Mouse (Mus musculus): ENCODE data around the gene Uri1.

Gene Uri1

GRCm38 (mm10) chr7:38015356-38015755 is 8.0 kb downstream of the Uri1 start:
- DNase-seq (ENCODE audit: low read depth, low spot score) = no peak

DNA sequence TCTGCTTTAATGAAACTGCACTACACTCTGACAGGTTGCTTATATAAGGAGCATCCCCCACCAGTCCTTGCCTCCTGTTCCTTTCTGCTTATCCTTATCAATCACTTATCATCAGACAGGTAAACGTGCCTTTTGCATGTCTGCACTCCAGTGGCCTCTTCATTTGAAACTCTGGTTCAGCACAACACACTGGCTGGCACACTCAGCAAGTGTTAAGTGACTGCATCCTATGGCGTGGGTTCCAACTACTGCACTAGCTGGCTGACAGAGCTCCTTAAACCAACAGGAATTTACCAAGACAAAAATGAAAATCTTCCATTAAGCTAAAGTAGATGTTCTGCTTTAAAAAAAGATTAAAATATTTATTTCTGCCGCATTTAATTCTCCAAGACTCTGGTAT is 9.4 kb downstream of the Uri1 start:
- no peak for DNase-seq (ENCODE audit: low read depth, low spot score)

GRCm38 (mm10) chr7:38012811-38013210 is 10.5 kb downstream of the Uri1 start:
- no peak for DNase-seq (ENCODE audit: low read depth, low spot score)

- DNase-seq (ENCODE audit: low read depth, low spot score) = no peak
These were observed 15.0 kb downstream of the Uri1 start for GRCm38 (mm10) chr7:38008359-38008758.

- DNase-seq (ENCODE audit: low read depth, low spot score) = no peak
These were observed 20.9 kb downstream of the Uri1 start for GRCm38 (mm10) chr7:38002451-38002850.

DNA sequence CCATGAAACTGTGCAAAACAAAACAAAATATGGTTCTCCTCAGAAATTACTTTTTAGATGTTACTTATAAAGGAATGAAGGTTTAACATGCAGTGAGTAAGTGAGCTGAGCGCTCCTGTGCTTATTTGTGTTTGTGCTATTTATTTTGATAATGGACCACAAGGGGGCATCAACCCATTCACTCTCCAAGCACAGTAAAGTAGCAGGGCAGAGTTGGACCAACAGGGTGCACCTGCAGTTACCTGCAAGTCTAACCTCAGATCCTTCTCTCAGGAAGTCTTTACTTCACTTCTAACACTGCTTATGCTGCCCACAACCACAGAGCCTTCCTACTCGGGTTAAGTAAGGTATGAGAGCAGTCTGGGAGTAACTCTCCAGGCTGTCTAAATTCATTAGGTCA is 23.7 kb downstream of the Uri1 start:
- DNase-seq (ENCODE audit: low read depth, low spot score) = no peak

- DNase-seq (ENCODE audit: low read depth, low spot score) = no peak
These were observed 30.5 kb downstream of the Uri1 start for GRCm38 (mm10) chr7:37992861-37993260.

DNA sequence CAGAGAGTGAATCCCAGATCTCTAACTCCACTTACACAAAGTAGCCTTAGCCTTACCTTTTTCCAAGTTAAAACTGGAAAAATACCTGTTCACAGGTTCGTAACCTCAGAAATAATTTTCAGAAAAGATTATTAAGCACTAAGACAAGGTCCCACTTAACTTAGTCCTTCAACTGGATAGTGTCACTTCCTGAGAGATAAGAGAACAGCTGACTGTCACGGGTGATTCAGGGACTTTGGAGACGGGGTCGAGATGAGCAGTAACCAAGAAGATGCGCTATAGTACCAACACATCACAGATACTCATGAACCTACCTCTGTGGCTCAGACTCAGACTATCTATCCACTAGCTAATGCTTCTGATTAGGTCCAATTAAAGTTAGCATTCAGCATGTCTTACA is 38.5 kb downstream of the Uri1 start:
- DNase-seq (ENCODE audit: low read depth, low spot score) = no peak

DNA sequence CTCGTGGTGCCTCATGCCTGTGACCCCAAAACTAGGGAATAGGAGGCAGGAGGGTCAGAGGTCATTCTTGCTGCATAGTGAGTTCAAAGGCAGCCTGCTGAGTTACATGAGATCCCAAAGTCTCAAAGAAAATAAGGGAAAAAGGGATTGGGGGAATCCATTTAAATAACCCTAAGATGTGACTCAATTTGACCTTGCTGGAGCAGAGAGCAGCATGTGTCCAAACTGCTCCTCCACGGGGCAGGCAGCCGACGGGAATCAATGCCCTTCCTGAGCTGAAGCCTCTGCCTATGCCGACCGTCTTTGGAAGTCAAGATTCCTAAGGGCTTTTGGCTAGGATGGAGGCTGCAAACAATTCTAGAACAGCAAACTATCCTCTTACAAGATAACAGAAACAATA is 39.9 kb downstream of the Uri1 start:
- no peak for DNase-seq (ENCODE audit: low read depth, low spot score)

- no peak for DNase-seq (ENCODE audit: low read depth, low spot score)
These were observed 43.6 kb downstream of the Uri1 start for GRCm38 (mm10) chr7:37979729-37980128.

GRCm38 (mm10) chr7:37978412-37978811 is 44.9 kb downstream of the Uri1 start:
- no peak for DNase-seq (ENCODE audit: low read depth, low spot score)

- no peak for DNase-seq (ENCODE audit: low read depth, low spot score)
These were observed 45.7 kb downstream of the Uri1 start for GRCm38 (mm10) chr7:37977676-37978075.

DNA sequence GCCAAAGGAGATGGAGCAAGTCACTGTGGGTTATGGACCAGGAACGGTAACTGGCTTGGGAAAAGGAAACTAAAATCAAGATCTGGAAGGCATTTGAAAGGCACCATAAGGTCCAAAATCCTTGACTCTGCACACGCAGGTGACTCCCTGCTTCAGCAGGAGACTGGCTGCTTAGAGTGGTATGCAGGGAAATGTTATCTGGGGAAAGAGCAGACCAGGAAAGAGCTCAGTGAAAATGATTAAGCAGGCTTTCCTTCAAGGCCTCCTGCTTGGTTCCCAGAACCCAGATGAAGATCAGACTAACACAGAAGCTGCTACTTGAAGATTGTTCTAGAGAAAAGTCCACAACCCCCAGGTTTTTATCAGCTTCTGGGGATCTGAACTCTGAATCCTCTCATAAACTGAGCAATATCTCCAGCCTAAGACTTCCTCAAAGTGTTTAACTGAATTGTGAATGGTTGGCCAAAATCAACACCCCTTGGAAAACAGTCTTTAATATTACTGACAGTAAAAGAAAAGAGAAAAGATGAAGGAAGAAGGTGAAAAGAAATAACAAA is 50.3 kb downstream of the Uri1 start:
- DNase-seq (ENCODE audit: low read depth, low spot score) = no peak

GRCm38 (mm10) chr7:37972571-37972970 is 50.8 kb downstream of the Uri1 start:
- no peak for DNase-seq (ENCODE audit: low read depth, low spot score)

DNA sequence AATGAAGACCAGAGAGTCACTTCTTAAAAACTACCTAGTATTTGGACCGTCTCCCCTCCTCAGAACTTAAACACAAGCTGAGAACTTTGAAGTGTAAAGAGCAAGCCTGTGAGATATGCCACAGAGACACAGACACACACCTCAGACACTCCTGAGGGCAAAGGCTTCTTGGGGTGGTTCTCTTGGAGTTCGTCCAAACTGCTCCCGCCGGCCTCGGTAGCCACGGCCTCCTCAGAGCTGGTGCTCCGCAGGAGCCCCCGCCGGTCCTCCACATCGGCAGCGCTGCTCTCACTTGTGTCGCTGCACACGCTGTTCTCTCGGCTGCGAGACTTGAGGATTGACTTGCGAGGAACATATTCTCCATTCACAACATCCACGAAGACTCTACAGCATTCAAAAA is 61.0 kb downstream of the Uri1 start:
- no peak for DNase-seq (ENCODE audit: low read depth, low spot score)

DNA sequence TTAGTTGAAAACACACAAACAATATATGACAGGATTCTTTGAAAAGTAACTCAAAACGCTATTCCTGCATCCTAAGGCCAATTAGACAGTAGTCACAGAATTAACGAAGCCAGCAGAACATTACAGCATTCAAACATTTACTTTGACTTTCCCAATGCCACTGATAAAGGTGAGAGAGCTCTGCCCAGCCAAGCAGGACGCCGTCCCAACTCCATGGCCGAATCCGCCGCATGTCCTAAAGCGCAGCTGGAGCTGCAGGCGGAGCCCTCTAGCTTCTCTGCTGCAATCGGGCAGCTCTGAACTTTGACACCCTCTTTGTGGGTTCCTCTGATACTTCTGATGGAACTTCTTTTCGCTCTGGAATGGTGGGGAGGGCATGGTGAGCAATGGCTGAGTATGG is 62.1 kb downstream of the Uri1 start:
- DNase-seq (ENCODE audit: low read depth, low spot score) = no peak

DNA sequence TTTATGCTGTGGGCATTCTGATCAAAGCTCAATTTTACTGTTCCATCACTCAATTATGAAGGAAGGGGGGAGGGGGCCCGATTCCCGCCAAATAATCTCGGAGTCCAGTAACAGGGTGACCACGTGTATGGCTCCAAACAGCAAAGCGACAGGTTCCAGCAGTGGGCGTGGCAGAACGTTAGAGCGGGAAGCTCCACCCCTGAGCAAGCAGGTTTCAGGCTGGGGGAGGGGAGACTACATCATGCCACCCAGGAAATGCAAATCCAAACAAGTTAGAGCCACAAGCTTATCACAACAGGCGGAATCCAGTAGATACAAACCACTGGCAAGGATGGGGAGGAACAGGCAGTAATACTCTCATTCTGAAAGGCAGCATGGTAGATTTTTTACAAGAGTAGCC is 71.5 kb downstream of the Uri1 start:
- DNase-seq (ENCODE audit: low read depth, low spot score) = no peak

DNA sequence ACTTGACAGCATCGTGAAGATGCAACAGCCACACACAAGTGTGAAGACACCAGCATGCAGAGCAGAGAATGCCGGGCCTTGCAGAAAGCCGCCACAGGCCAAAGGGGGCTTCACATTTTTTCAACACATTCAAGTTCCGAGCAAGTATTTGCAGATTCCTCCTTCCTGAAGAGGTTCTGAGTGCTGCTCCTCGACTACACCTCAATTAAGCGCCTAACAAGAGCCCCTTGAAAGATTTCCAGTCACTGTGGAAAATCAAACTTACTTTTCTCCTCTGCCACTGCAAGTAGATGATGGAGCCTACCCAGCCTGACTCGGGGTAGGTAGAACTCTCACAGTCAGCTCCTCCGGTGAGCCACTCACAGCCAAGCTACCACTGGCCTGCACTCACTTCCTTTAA is 86.9 kb downstream of the Uri1 start:
- no peak for DNase-seq (ENCODE audit: low read depth, low spot score)

DNA sequence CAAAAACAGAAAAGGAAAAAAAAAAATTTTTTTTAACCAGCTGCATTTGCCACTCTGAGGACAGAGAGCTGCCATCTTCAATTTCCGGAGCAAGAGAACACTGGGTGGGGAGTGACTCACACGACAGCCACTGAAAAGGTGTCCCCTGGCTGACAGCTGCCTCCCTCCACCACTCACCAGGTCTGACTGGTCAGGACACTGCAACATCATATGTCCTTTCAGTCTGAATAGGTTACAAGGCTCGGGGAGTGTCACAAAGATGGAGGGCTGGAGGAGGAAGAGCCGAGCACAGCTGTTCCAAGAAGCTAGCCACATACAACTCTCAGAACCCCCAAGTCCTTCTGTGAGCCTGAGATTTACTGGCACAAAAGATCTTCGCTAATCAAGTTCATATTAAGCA is 87.6 kb downstream of the Uri1 start:
- DNase-seq (ENCODE audit: low read depth, low spot score) = no peak

DNA sequence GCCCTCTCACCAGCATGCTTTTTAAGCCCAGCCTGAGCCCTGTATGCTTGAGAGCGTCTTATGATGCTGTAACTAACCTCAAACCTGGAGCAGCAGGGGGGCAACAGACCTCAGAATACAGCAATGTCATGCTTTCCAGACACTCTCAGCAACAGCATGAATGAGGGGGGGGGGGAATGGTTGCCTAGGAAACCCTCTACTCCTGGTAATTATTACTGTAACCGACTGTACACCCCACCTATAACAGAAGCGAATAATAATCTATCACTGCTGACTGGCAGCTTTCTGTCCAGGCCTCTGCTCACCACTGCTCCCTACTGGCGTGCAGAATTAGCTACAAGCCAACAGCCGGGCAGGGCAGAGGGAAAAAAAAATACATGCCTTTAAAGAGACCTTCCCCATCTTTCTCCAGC is 88.6 kb downstream of the Uri1 start:
- DNase-seq (ENCODE audit: low read depth, low spot score) = no peak

- no peak for DNase-seq (ENCODE audit: low read depth, low spot score)
These were observed 89.5 kb downstream of the Uri1 start for GRCm38 (mm10) chr7:37933754-37934308.

DNA sequence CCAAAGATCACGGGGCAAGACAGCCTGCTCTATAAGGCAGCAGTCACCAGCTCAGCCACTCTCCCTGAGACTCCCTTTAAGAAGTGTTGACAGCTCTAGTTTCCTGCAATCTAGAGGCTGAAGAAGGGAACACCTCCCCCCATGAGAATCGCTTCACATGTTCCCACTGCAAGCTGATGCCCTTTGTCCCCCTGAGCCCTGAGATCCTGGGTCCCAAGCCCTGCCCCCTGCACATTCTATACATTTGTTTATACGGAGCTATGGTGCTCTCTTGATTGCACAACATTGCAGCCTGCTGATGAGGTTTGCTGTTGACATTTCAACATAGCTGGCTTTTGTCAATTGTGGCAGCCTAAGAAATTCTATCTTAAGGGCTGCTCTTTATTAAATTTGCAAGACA is 91.7 kb downstream of the Uri1 start:
- DNase-seq (ENCODE audit: low read depth, low spot score) = no peak

DNA sequence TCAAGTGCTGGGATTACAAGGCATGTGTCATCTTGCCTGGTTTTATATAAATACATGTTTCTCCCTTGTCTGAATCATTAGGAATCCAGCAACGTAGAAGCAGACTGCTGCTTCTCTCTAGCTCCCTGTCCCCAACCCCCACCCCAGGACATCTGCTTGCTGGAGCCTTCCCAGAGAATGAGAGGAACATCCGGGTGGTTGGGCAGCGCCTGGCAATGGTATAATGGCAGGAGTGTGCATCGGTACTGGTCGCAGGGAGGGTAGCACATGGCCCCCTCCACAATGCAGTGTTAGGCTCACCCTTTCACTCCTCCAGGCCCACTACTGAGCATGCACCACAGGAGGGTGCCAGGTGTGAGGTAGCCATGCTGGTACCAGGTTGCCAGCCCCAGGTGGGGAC is 93.6 kb downstream of the Uri1 start:
- no peak for DNase-seq (ENCODE audit: low read depth, low spot score)

DNA sequence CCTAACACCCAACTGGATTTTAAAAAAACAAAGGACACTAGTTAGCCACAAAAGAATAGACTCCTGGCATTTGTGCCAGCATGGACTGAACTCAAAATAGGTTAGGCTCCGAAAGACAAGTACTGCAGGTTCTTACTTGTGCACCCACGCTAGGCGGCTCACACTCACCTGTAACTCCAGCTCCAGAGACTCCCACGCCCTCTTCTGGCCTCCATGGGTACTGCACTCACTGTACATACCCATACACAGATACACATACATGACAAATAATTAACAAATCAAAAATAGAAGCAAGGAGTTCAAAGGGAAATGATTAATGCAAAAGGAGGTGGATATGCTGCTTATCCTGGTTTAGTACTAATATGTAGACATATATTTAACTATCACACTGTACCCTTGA is 100.4 kb downstream of the Uri1 start:
- no peak for DNase-seq (ENCODE audit: low read depth, low spot score)

Measured in skeletal muscle tissue, adult 2 months (tissue).